Mouse (Mus musculus): ENCODE measurements around the gene Enox1. TPM values are rescaled to one million over a fixed set of nuclear protein-coding genes. Genes with fewer than 3 reads are reported as not detected.

Gene Enox1
- total RNA-seq, 1 experiment, result 25.3 TPM

- Histone ChIP-seq H3K4me1 (ENCODE audit: control insufficient read depth in 2 of 2, insufficient read depth in 2 of 2, low read length in 2 of 2, poor library complexity in 1 of 2) (peaks cover 0 to under 1% of the 10 kb centered on the region in 2 experiments; a peak in 1 of 4 replicates), H3K27ac (ENCODE audit: insufficient read depth, low read depth, low read length, poor library complexity, severe bottlenecking) (no peak overlapping the region), H3K9me3 (ENCODE audit: control insufficient read depth, insufficient read depth, low read depth, low read length) (no peaks in the 10 kb centered on the region), H3K4me3 (ENCODE audit: insufficient read depth in 1 of 2, low read depth in 1 of 2, low read length in 2 of 2, poor library complexity in 1 of 2, severe bottlenecking in 1 of 2) (no peak overlapping the region), H3K36me3 (ENCODE audit: control insufficient read depth, insufficient read depth, low read length, poor library complexity, severe bottlenecking) (no peaks in the 10 kb centered on the region), H3K9ac (ENCODE audit: insufficient read depth, low read depth, low read length, poor library complexity, severe bottlenecking) (no peak overlapping the region)
- TF ChIP-seq ZNF384 (IDR thresholded peaks at IDR 0.05; ENCODE audit: low read depth, low read length), result no peak
- TF ChIP-seq CHD2 (IDR thresholded peaks at IDR 0.05; ENCODE audit: low read depth, low read length), result no peak
- in situ Hi-C loops (cut with MboI; ENCODE audit: low sequenced_read_pairs in 2 of 2, unreplicated experiment in 2 of 2), result no loop called here
- no peak for DNase-seq (ENCODE audit: low read depth, low spot score)
Observed at GRCm38 (mm10) chr14:77478210-77478609, 321.6 kb downstream of the Enox1 start.

GRCm38 (mm10) chr14:77478692-77479091, 322.1 kb downstream of the Enox1 start:
- no peak for DNase-seq (ENCODE audit: low read depth, low spot score)
- Histone ChIP-seq H3K4me1 (ENCODE audit: control insufficient read depth in 2 of 2, insufficient read depth in 2 of 2, low read length in 2 of 2, poor library complexity in 1 of 2) (peaks cover under 1 to 2% of the 10 kb centered on the region in 2 experiments; a peak in 2 of 4 replicates), H3K9ac (ENCODE audit: insufficient read depth, low read depth, low read length, poor library complexity, severe bottlenecking) (no peak overlapping the region), H3K27ac (ENCODE audit: insufficient read depth, low read depth, low read length, poor library complexity, severe bottlenecking) (no peak overlapping the region), H3K36me3 (ENCODE audit: control insufficient read depth, insufficient read depth, low read length, poor library complexity, severe bottlenecking) (no peaks in the 10 kb centered on the region), H3K9me3 (ENCODE audit: control insufficient read depth, insufficient read depth, low read depth, low read length) (no peaks in the 10 kb centered on the region), H3K4me3 (ENCODE audit: insufficient read depth in 1 of 2, low read depth in 1 of 2, low read length in 2 of 2, poor library complexity in 1 of 2, severe bottlenecking in 1 of 2) (no peak overlapping the region)
- in situ Hi-C loops (cut with MboI; ENCODE audit: low sequenced_read_pairs in 2 of 2, unreplicated experiment in 2 of 2), result no loop called here
- no peak for TF ChIP-seq ZC3H11A (IDR thresholded peaks at IDR 0.05; ENCODE audit: borderline replicate concordance, low read depth, low read length)

- Histone ChIP-seq H3K9me3 (ENCODE audit: control insufficient read depth, insufficient read depth, low read depth, low read length) (no peaks in the 10 kb centered on the region), H3K9ac (ENCODE audit: insufficient read depth, low read depth, low read length, poor library complexity, severe bottlenecking) (no peak overlapping the region), H3K4me1 (ENCODE audit: control insufficient read depth in 2 of 2, insufficient read depth in 2 of 2, low read length in 2 of 2, poor library complexity in 1 of 2) (peaks cover 2 to 4% of the 10 kb centered on the region in 2 experiments; a peak in 2 of 4 replicates), H3K4me3 (ENCODE audit: insufficient read depth in 1 of 2, low read depth in 1 of 2, low read length in 2 of 2, poor library complexity in 1 of 2, severe bottlenecking in 1 of 2) (no peak overlapping the region), H3K27ac (ENCODE audit: insufficient read depth, low read depth, low read length, poor library complexity, severe bottlenecking) (no peak overlapping the region), H3K36me3 (ENCODE audit: control insufficient read depth, insufficient read depth, low read length, poor library complexity, severe bottlenecking) (no peaks in the 10 kb centered on the region)
- TF ChIP-seq MAFK (IDR thresholded peaks at IDR 0.05; ENCODE audit: insufficient read depth, low read depth, low read length) (no peak), ZC3H11A (IDR thresholded peaks at IDR 0.05; ENCODE audit: borderline replicate concordance, low read depth, low read length) (no peak), ZNF384 (IDR thresholded peaks at IDR 0.05; ENCODE audit: low read depth, low read length) (no peak), CHD2 (IDR thresholded peaks at IDR 0.05; ENCODE audit: low read depth, low read length) (no peak), HCFC1 (IDR thresholded peaks at IDR 0.05; ENCODE audit: borderline replicate concordance, insufficient read depth, low read length) (no peak)
- peak; percentile 43 for DNase-seq (ENCODE audit: low read depth, low spot score)
- in situ Hi-C loops (cut with MboI; ENCODE audit: low sequenced_read_pairs in 2 of 2, unreplicated experiment in 2 of 2), result no loop called here
Observed at GRCm38 (mm10) chr14:77483076-77483475, 326.5 kb downstream of the Enox1 start.

- no peak overlapping the region for H3K27ac ChIP-seq (ENCODE audit: insufficient read depth, low read depth, low read length, poor library complexity, severe bottlenecking)
- H3K36me3 ChIP-seq (ENCODE audit: control insufficient read depth, insufficient read depth, low read length, poor library complexity, severe bottlenecking), result no peaks in the 10 kb centered on the region
- in situ Hi-C loops (cut with MboI; ENCODE audit: low sequenced_read_pairs in 2 of 2, unreplicated experiment in 2 of 2), result no loop called here
- peaks cover 2 to 4% of the 10 kb centered on the region in 2 experiments; a peak in 2 of 4 replicates for H3K4me1 ChIP-seq (ENCODE audit: control insufficient read depth in 2 of 2, insufficient read depth in 2 of 2, low read length in 2 of 2, poor library complexity in 1 of 2)
- DNase-seq (ENCODE audit: low read depth, low spot score), result no peak
- H3K4me3 ChIP-seq (ENCODE audit: insufficient read depth in 1 of 2, low read depth in 1 of 2, low read length in 2 of 2, poor library complexity in 1 of 2, severe bottlenecking in 1 of 2), result no peak overlapping the region
- no peaks in the 10 kb centered on the region for H3K9me3 ChIP-seq (ENCODE audit: control insufficient read depth, insufficient read depth, low read depth, low read length)
- H3K9ac ChIP-seq (ENCODE audit: insufficient read depth, low read depth, low read length, poor library complexity, severe bottlenecking), result no peak overlapping the region
- no peak for TF ChIP-seq ZNF384 (IDR thresholded peaks at IDR 0.05; ENCODE audit: low read depth, low read length)
- no peak for TF ChIP-seq CHD2 (IDR thresholded peaks at IDR 0.05; ENCODE audit: low read depth, low read length)
- TF ChIP-seq MAFK (IDR thresholded peaks at IDR 0.05; ENCODE audit: insufficient read depth, low read depth, low read length), result no peak
- TF ChIP-seq HCFC1 (IDR thresholded peaks at IDR 0.05; ENCODE audit: borderline replicate concordance, insufficient read depth, low read length), result no peak
- no peak for TF ChIP-seq ZC3H11A (IDR thresholded peaks at IDR 0.05; ENCODE audit: borderline replicate concordance, low read depth, low read length)
Observed at GRCm38 (mm10) chr14:77484951-77485447, 328.4 kb downstream of the Enox1 start.

GRCm38 (mm10) chr14:77490699-77491098, 334.1 kb downstream of the Enox1 start:
- no peak for TF ChIP-seq HCFC1 (IDR thresholded peaks at IDR 0.05; ENCODE audit: borderline replicate concordance, insufficient read depth, low read length)
- no peak for TF ChIP-seq ZNF384 (IDR thresholded peaks at IDR 0.05; ENCODE audit: low read depth, low read length)
- no peak for TF ChIP-seq MAFK (IDR thresholded peaks at IDR 0.05; ENCODE audit: insufficient read depth, low read depth, low read length)
- no peak for TF ChIP-seq ZC3H11A (IDR thresholded peaks at IDR 0.05; ENCODE audit: borderline replicate concordance, low read depth, low read length)
- TF ChIP-seq CHD2 (IDR thresholded peaks at IDR 0.05; ENCODE audit: low read depth, low read length), result no peak

More at GRCm38 (mm10) chr14:77490699-77491098, 334.1 kb downstream of the Enox1 start:
- Histone ChIP-seq H3K36me3 (ENCODE audit: control insufficient read depth, insufficient read depth, low read length, poor library complexity, severe bottlenecking) (no peaks in the 10 kb centered on the region), H3K4me3 (ENCODE audit: insufficient read depth in 1 of 2, low read depth in 1 of 2, low read length in 2 of 2, poor library complexity in 1 of 2, severe bottlenecking in 1 of 2) (no peak overlapping the region), H3K4me1 (ENCODE audit: control insufficient read depth in 2 of 2, insufficient read depth in 2 of 2, low read length in 2 of 2, poor library complexity in 1 of 2) (no peaks in the 10 kb centered on the region), H3K9ac (ENCODE audit: insufficient read depth, low read depth, low read length, poor library complexity, severe bottlenecking) (no peak overlapping the region), H3K27ac (ENCODE audit: insufficient read depth, low read depth, low read length, poor library complexity, severe bottlenecking) (no peak overlapping the region), H3K9me3 (ENCODE audit: control insufficient read depth, insufficient read depth, low read depth, low read length) (no peaks in the 10 kb centered on the region)
- in situ Hi-C loops (cut with MboI; ENCODE audit: low sequenced_read_pairs in 2 of 2, unreplicated experiment in 2 of 2), result no loop called here
- DNase-seq (ENCODE audit: low read depth, low spot score), result no peak
